Mouse (Mus musculus) G1E (cell line): ENCODE data around the gene Gucy1a1.

Source experiments
- CTCF ChIP-seq: IDR thresholded peaks from 2 replicates; pipeline ENCODE4 v1.5.1; 2012; ENCODE audit warnings: low read depth, low read length, inconsistent platforms, mixed read lengths
- GATA1 ChIP-seq: IDR thresholded peaks from 2 replicates; pipeline ENCODE4 v1.6.1; 2012; ENCODE audit warnings: borderline replicate concordance, low read length, inconsistent platforms, mixed read lengths
- POLR2AphosphoS5 ChIP-seq: IDR thresholded peaks from 2 replicates; pipeline ENCODE4 v1.6.1; 2012; ENCODE audit warnings: low read depth, low read length, inconsistent platforms; ENCODE audit not compliant: insufficient replicate concordance

- TF ChIP-seq CTCF (no peak), GATA1 (no peak), POLR2AphosphoS5 (no peak)
Measured at GRCm38 (mm10) chr3:82124567-82124966, 21.0 kb downstream of the Gucy1a1 start.
